Mouse (Mus musculus): ENCODE data around the gene Glod5. TPM values are rescaled to one million over a fixed set of nuclear protein-coding genes. Genes with fewer than 3 reads are reported as not detected.

The Glod5 gene
- total and polyA plus RNA-seq, 3 experiments, result not detected

GRCm38 (mm10) chrX:8002001-8002400 is 16.3 kb downstream of the Glod5 start:
- Histone ChIP-seq H3K9ac (ENCODE audit: insufficient read depth, low read depth) (no peak overlapping the region), H3K9me3 (replicated peaks; ENCODE audit: low read length) (no peaks in the 10 kb centered on the region), H3K4me1 (ENCODE audit: control insufficient read depth in 1 of 2, insufficient read depth in 2 of 2) (no peaks in the 10 kb centered on the region), H3K4me3 (replicated peaks in 1 of 3; ENCODE audit: low read depth in 2 of 3, low read length in 2 of 3, poor library complexity in 1 of 3) (no peak overlapping the region), H3K27ac (ENCODE audit: insufficient read depth, low read depth) (no peak overlapping the region), H3K4me2 (ENCODE audit: insufficient read depth, low read depth, poor library complexity, severe bottlenecking) (no peak overlapping the region), H3K27me3 (replicated peaks) (no peaks in the 10 kb centered on the region), H3K36me3 (replicated peaks in 1 of 2; ENCODE audit: control insufficient read depth in 1 of 2, insufficient read depth in 1 of 2, low read length in 1 of 2) (no peaks in the 10 kb centered on the region), H3K79me2 (replicated peaks; ENCODE audit: control insufficient read depth, extremely low read depth, insufficient read depth, poor library complexity, severe bottlenecking) (no peaks in the 10 kb centered on the region)
- TF ChIP-seq JUN (IDR thresholded peaks at IDR 0.05; ENCODE audit: insufficient read depth, low read depth, low read length) (no peak), ELF1 (IDR thresholded peaks at IDR 0.05; ENCODE audit: low read depth, low read length) (no peak), BHLHE40 (IDR thresholded peaks at IDR 0.05; ENCODE audit: low read depth, low read length) (no peak), NRF1 (IDR thresholded peaks at IDR 0.05; ENCODE audit: low read depth, low read length) (no peak), ZKSCAN1 (IDR thresholded peaks at IDR 0.05; ENCODE audit: borderline replicate concordance, low read depth, low read length) (no peak), ZC3H11A (IDR thresholded peaks at IDR 0.05; ENCODE audit: low read depth, low read length) (no peak), NELFE (IDR thresholded peaks at IDR 0.05; ENCODE audit: low read depth, low read length) (no peak), IRF4 (IDR thresholded peaks at IDR 0.05; ENCODE audit: low read depth, low read length) (no peak), PAX5 (IDR thresholded peaks at IDR 0.05; ENCODE audit: low read length) (no peak), CTCF (conservative IDR thresholded peaks at IDR 0.05 in 1 of 2, IDR thresholded peaks at IDR 0.05 in 1 of 2; ENCODE audit: low read depth in 2 of 2, low read length in 2 of 2) (no peak), TCF12 (IDR thresholded peaks at IDR 0.05; ENCODE audit: low read depth, low read length) (no peak), MAZ (IDR thresholded peaks at IDR 0.05; ENCODE audit: low read depth, low read length) (no peak)
- dilution Hi-C loops (cut with MboI; ENCODE audit: extremely low pct_ligation_motif_present, extremely low pct_unique_long_range_greater_than_20kb, low sequenced_read_pairs), result no loop called here
- DNase-seq (ENCODE audit: extremely low read depth), result no peak
- in situ Hi-C loops (cut with MboI; ENCODE audit: low pct_ligation_motif_present, low pct_unique_long_range_greater_than_20kb, low sequenced_read_pairs), result no loop called here

- Histone ChIP-seq H3K36me3 (replicated peaks in 1 of 2; ENCODE audit: control insufficient read depth in 1 of 2, insufficient read depth in 1 of 2, low read length in 1 of 2) (no peaks in the 10 kb centered on the region), H3K27me3 (replicated peaks) (no peaks in the 10 kb centered on the region), H3K9me3 (replicated peaks; ENCODE audit: low read length) (no peaks in the 10 kb centered on the region), H3K4me2 (ENCODE audit: insufficient read depth, low read depth, poor library complexity, severe bottlenecking) (no peak overlapping the region), H3K9ac (ENCODE audit: insufficient read depth, low read depth) (no peak overlapping the region), H3K27ac (ENCODE audit: insufficient read depth, low read depth) (no peak overlapping the region), H3K79me2 (replicated peaks; ENCODE audit: control insufficient read depth, extremely low read depth, insufficient read depth, poor library complexity, severe bottlenecking) (no peaks in the 10 kb centered on the region), H3K4me1 (ENCODE audit: control insufficient read depth in 1 of 2, insufficient read depth in 2 of 2) (no peaks in the 10 kb centered on the region), H3K4me3 (replicated peaks in 1 of 3; ENCODE audit: low read depth in 2 of 3, low read length in 2 of 3, poor library complexity in 1 of 3) (no peak overlapping the region)
- dilution Hi-C loops (cut with MboI; ENCODE audit: extremely low pct_ligation_motif_present, extremely low pct_unique_long_range_greater_than_20kb, low sequenced_read_pairs), result no loop called here
- in situ Hi-C loops (cut with MboI; ENCODE audit: low pct_ligation_motif_present, low pct_unique_long_range_greater_than_20kb, low sequenced_read_pairs), result no loop called here
- TF ChIP-seq BHLHE40 (IDR thresholded peaks at IDR 0.05; ENCODE audit: low read depth, low read length), result no peak
- no peak for TF ChIP-seq MAZ (IDR thresholded peaks at IDR 0.05; ENCODE audit: low read depth, low read length)
- DNase-seq (ENCODE audit: extremely low read depth), result no peak
Observed at GRCm38 (mm10) chrX:8000546-8001192, 17.6 kb downstream of the Glod5 start.
